Mouse (Mus musculus): Measurements from ENCODE around the gene Myh6. TPM values are rescaled to one million over a fixed set of nuclear protein-coding genes. Genes with fewer than 3 reads are reported as not detected.
"Not testable (repeated sequence)": the region's sequence is repeated elsewhere in the genome, so short reads cannot be mapped to it uniquely, and the experiment has no call there.

Gene Myh6
- not detected for total RNA-seq (2022)

- no peak for DNase-seq
Measured at GRCm38 (mm10) chr14:54966320-54966977, at the start of gene Myh6. Gene Myh6, minus strand, starts transcription at chr14:54966927.

- no peak for DNase-seq
Measured at GRCm38 (mm10) chr14:55015767-55016111, 49.0 kb upstream of the Myh6 start.

- DNase-seq = peak; percentile 97
Measured at GRCm38 (mm10) chr14:55014991-55015766, 48.5 kb upstream of the Myh6 start, which contains the start of gene Ngdn. Gene Ngdn, plus strand, starts transcription at chr14:55015454.

GRCm38 (mm10) chr14:55014591-55014990, 47.9 kb upstream of the Myh6 start:
- no peak for DNase-seq

- DNase-seq = no peak
Measured at GRCm38 (mm10) chr14:55011116-55011515, 44.4 kb upstream of the Myh6 start.

GRCm38 (mm10) chr14:55008417-55008816, 41.7 kb upstream of the Myh6 start:
- DNase-seq = no peak

GRCm38 (mm10) chr14:55007120-55007908, 40.6 kb upstream of the Myh6 start:
- DNase-seq = no peak

GRCm38 (mm10) chr14:55006541-55006940, 39.8 kb upstream of the Myh6 start:
- DNase-seq = no peak

GRCm38 (mm10) chr14:55005967-55006366, 39.2 kb upstream of the Myh6 start:
- DNase-seq = no peak

GRCm38 (mm10) chr14:55005506-55005905, 38.8 kb upstream of the Myh6 start:
- no peak for DNase-seq

- DNase-seq = peak; percentile 45
Measured at GRCm38 (mm10) chr14:55003878-55004855, 37.4 kb upstream of the Myh6 start.

- no peak for DNase-seq
Measured at GRCm38 (mm10) chr14:55002687-55003120, 36.0 kb upstream of the Myh6 start.

- DNase-seq = no peak
Measured at GRCm38 (mm10) chr14:55001938-55002686, 35.4 kb upstream of the Myh6 start.

- DNase-seq = no peak
Measured at GRCm38 (mm10) chr14:55001446-55001845, 34.7 kb upstream of the Myh6 start.

GRCm38 (mm10) chr14:55000814-55001213, 34.1 kb upstream of the Myh6 start:
- DNase-seq = no peak

GRCm38 (mm10) chr14:54999868-55000267, 33.1 kb upstream of the Myh6 start:
- not testable (repeated sequence) for DNase-seq

- DNase-seq = no peak
Measured at GRCm38 (mm10) chr14:54998680-54999079, 32.0 kb upstream of the Myh6 start.

GRCm38 (mm10) chr14:54997297-54997696, 30.6 kb upstream of the Myh6 start:
- no peak for DNase-seq

GRCm38 (mm10) chr14:54996793-54997192, 30.1 kb upstream of the Myh6 start:
- no peak for DNase-seq

- no peak for DNase-seq
Measured at GRCm38 (mm10) chr14:54995457-54996138, 28.9 kb upstream of the Myh6 start.

GRCm38 (mm10) chr14:54994869-54995186, 28.1 kb upstream of the Myh6 start:
- no peak for DNase-seq
